8 mouse cellular contexts compared by ENCODE assay signal in the genomic region with DNA sequence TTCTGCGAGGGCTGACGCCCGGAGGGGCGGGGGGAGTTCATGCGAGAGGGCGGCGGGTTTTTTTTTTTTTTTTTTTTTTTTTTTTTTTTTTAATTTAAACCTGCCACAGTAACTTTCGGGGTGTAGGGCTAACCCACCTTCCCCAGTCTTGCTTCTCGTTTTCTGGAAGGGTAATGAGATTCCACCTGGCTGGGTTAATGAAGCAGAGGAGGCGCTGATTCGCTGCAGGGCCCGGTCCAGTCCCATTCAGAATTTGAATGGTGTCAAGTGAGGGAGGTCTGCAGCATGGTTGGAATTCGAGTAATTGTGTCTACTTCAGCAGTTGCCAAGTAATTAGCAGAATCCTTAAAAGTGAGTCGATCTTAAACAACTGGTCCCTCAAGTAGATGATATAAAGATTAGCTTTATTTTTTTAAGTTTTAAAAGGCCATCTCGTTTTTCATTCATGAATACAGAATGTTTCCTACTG. TPM values are rescaled to one million over a fixed set of nuclear protein-coding genes. Genes with fewer than 3 reads are reported as not detected.
DNase-seq lines count a peak whose midpoint lies in the region; ATAC-seq and TF ChIP-seq lines count a peak whose summit lies in the region.

No protein-coding gene starts in this region.

- peak overlapping the region; percentile 92 for H3K9ac ChIP-seq in heart, embryonic 16.5 days (ENCODE audit: low read length)
- peak overlapping the region; percentile 79 for H3K9ac ChIP-seq in hindbrain, embryonic 16.5 days (ENCODE audit: low read depth, low read length)
- peak overlapping the region; percentile 69 for H3K9ac ChIP-seq in midbrain, embryonic 13.5 days (replicated peaks)

- H3K4me1 ChIP-seq in heart, embryonic 16.5 days (ENCODE audit: control insufficient read depth, insufficient read depth, low read length) = peaks cover 6% of the 10 kb centered on the region
- H3K4me1 ChIP-seq in bone marrow macrophage, adult 2 months (ENCODE audit: control insufficient read depth, insufficient read depth, low read length) = 0 out of 2 replicates have a peak, but pooled peaks cover 2% of the 10 kb centered on the region
- H3K4me1 ChIP-seq in hindbrain, embryonic 16.5 days (ENCODE audit: control insufficient read depth, insufficient read depth, low read depth, low read length) = peaks cover 8% of the 10 kb centered on the region
- peaks cover 12% of the 10 kb centered on the region for H3K4me1 ChIP-seq in midbrain, embryonic 13.5 days (replicated peaks)

- no peak for TF ChIP-seq POLR2A in bone marrow macrophage, adult 2 months (IDR thresholded peaks at IDR 0.05; ENCODE audit: borderline replicate concordance, low read depth, low read length)

- 6% methylated on average over 15 of the region's 15 CpGs for WGBS in heart, embryonic 16.5 days
- 4% methylated on average over 15 of the region's 15 CpGs for WGBS in hindbrain, embryonic 16.5 days
- 4% methylated on average over 15 of the region's 15 CpGs for WGBS in midbrain, embryonic 13.5 days

- intact Hi-C loops in heart, postnatal 25 days (cut with DNase I) = loop anchor here (5.0 to 10.0 kb wide), 2 partner anchors 82 to 235 kb away; no protein-coding TSS in a partner anchor

- peak overlapping the region; percentile 96 for H3K4me2 ChIP-seq in heart, embryonic 16.5 days (ENCODE audit: low read depth, low read length)
- H3K4me2 ChIP-seq in hindbrain, embryonic 16.5 days (ENCODE audit: low read length) = peak overlapping the region; percentile 97
- peak overlapping the region; percentile 99 for H3K4me2 ChIP-seq in midbrain, embryonic 13.5 days (replicated peaks)

- no peaks in the 10 kb centered on the region for H3K9me3 ChIP-seq in heart, embryonic 16.5 days (replicated peaks; ENCODE audit: control insufficient read depth, low read length)
- no peaks in the 10 kb centered on the region for H3K9me3 ChIP-seq in hindbrain, embryonic 16.5 days (ENCODE audit: control insufficient read depth, low read length)
- H3K9me3 ChIP-seq in midbrain, embryonic 13.5 days = no peaks in the 10 kb centered on the region

- H3K27me3 ChIP-seq in heart, embryonic 16.5 days (ENCODE audit: control insufficient read depth, insufficient read depth, low read length) = peaks cover 8% of the 10 kb centered on the region
- H3K27me3 ChIP-seq in hindbrain, embryonic 16.5 days (replicated peaks; ENCODE audit: control insufficient read depth, insufficient read depth, low read length) = peaks cover 17% of the 10 kb centered on the region
- peaks cover 62% of the 10 kb centered on the region for H3K27me3 ChIP-seq in midbrain, embryonic 13.5 days

- DNase-seq in heart, postnatal 25 days (ENCODE audit: low spot score) = no peak
- DNase-seq in frontal cortex, postnatal 10 days (ENCODE audit: low spot score in 2 of 2) = no peak
- no peak for DNase-seq in cerebellum, adult 18-20 months

- H3K36me3 ChIP-seq in heart, embryonic 16.5 days (ENCODE audit: control insufficient read depth, insufficient read depth) = no peaks in the 10 kb centered on the region
- no peaks in the 10 kb centered on the region for H3K36me3 ChIP-seq in hindbrain, embryonic 16.5 days (ENCODE audit: control insufficient read depth, insufficient read depth, low read length)
- no peaks in the 10 kb centered on the region for H3K36me3 ChIP-seq in midbrain, embryonic 13.5 days

- no peak for TF ChIP-seq CTCF in bone marrow macrophage, adult 2 months (IDR thresholded peaks at IDR 0.05; ENCODE audit: low read depth, low read length)

- ATAC-seq in heart, embryonic 16.5 days (replicated peaks; ENCODE audit: extremely low read depth, insufficient read depth, low FRiP score) = no peak
- peak; percentile 27; the same call in 1 of the 2 replicates for ATAC-seq in hindbrain, embryonic 16.5 days
- peak; percentile 24; the same call in 1 of the 2 replicates for ATAC-seq in midbrain, embryonic 13.5 days
- no peak for ATAC-seq in megakaryocyte progenitor cell, adult 5-6 weeks (replicated peaks; ENCODE audit: poor library complexity)

- peak overlapping the region; percentile 92; the same call in 1 of the 2 replicates for H3K27ac ChIP-seq in heart, embryonic 16.5 days (ENCODE audit: low read length)
- no peak overlapping the region for H3K27ac ChIP-seq in bone marrow macrophage, adult 2 months (ENCODE audit: insufficient read depth, low read depth, low read length)
- no peak overlapping the region for H3K27ac ChIP-seq in hindbrain, embryonic 16.5 days (ENCODE audit: low read depth, low read length)
- H3K27ac ChIP-seq in midbrain, embryonic 13.5 days = no peak overlapping the region

- H3K4me3 ChIP-seq in heart, embryonic 16.5 days (ENCODE audit: low read length) = peak overlapping the region; percentile 94
- H3K4me3 ChIP-seq in bone marrow macrophage, adult 2 months (ENCODE audit: insufficient read depth, low read length) = peak overlapping the region; percentile 59
- H3K4me3 ChIP-seq in hindbrain, embryonic 16.5 days (ENCODE audit: low read length) = peak overlapping the region; percentile 96
- peak overlapping the region; percentile 83 for H3K4me3 ChIP-seq in midbrain, embryonic 13.5 days (replicated peaks)

RNA-seq across cellular contexts. Expression of a gene that starts 1.4 kb away (rescaled TPM):
- 60.5 and 72.4 TPM in 2 replicates for polyA plus RNA-seq in heart, embryonic 16.5 days (2015; fragmentation: Nextera tagmentation; extraction: Ambion mirVana)
- 10 to 100 TPM; 70.4 to 74.0 TPM for total RNA-seq in heart, postnatal 25 days (2021)
- polyA plus RNA-seq in bone marrow macrophage, adult 2 months (2012; ENCODE audit: insufficient read depth, insufficient read length, missing spikeins) = 18.4 and 20.9 TPM in 2 replicates
- polyA plus RNA-seq in hindbrain, embryonic 16.5 days (2015; fragmentation: Nextera tagmentation; extraction: Ambion mirVana) = 6.6 and 7.2 TPM in 2 replicates
- 8.7 and 9.7 TPM in 2 replicates for polyA plus RNA-seq in midbrain, embryonic 13.5 days (2015; fragmentation: Nextera tagmentation; extraction: Ambion mirVana)
- total RNA-seq in megakaryocyte progenitor cell, adult 5-6 weeks (2015) = 71.8 and 81.7 TPM in 2 replicates
- total RNA-seq in megakaryocyte progenitor cell, adult 5-6 weeks (2017) = 58.1 and 70.2 TPM in 2 replicates

Comparison
In these comparisons a context has a peak if more than half of its experiments do, and no peak if none do; other contexts are left out.
1. ATAC-seq: peak in hindbrain, embryonic 16.5 days (single experiment) and midbrain, embryonic 13.5 days (single experiment); none in heart, embryonic 16.5 days (single experiment) and megakaryocyte progenitor cell, adult 5-6 weeks (single experiment).
2. Peak in every context shown above with its lines, with median percentiles within 50 percentile points of each other: H3K4me2 ChIP-seq, H3K4me3 ChIP-seq and H3K9ac ChIP-seq.